Comparison of ENCODE assay signal across 26 mouse cellular contexts in genomic region chr4:149808060-149808567, GRCm38 (mm10). TPM values are rescaled to one million over a fixed set of nuclear protein-coding genes. Genes with fewer than 3 reads are reported as not detected.
DNase-seq lines count a peak whose midpoint lies in the region; ATAC-seq and TF ChIP-seq lines count a peak whose summit lies in the region.
"Had no signal": no experiment of that assay in that cellular context is flagged by ENCODE, and none has a peak within 500 bp of the region (broad histone marks: within the 10 kb centered on the region; RNA-seq: fewer than 3 reads in every experiment).

No protein-coding gene starts in this region.

- H3K4me2 ChIP-seq in lung, embryonic 14.5 days = no peak overlapping the region
- no peak overlapping the region for H3K4me2 ChIP-seq in embryonic facial prominence, embryonic 11.5 days (ENCODE audit: low read depth, low read length)
- H3K4me2 ChIP-seq in limb, embryonic 13.5 days (replicated peaks) = no peak overlapping the region; the same call in 1 of the 2 replicates
- H3K4me2 ChIP-seq: forebrain, embryonic 12.5 days; heart, embryonic 11.5 days; hindbrain, embryonic 12.5 days; liver, embryonic 15.5 days; midbrain, embryonic 11.5 days; neural tube, embryonic 12.5 days had no signal

- DNase-seq in heart, adult 11 months = peak; percentile 74
- no peak for DNase-seq in heart, adult 18-20 months
- DNase-seq in lung, embryonic 14.5 days = no peak
- DNase-seq in lung, postnatal 4 days = no peak
- peak; percentile 47 for DNase-seq in embryonic facial prominence, embryonic 11.5 days (ENCODE audit: low spot score)
- DNase-seq in cerebellum, adult 8-10 months = no peak
- DNase-seq: adrenal gland, adult 8-10 months; cerebellum, adult 18-20 months; cerebellum, postnatal 36 days; embryo, embryonic 11 days; gastrocnemius, postnatal 36 days; heart, postnatal 10 days; kidney, adult 11 months; kidney, postnatal 25 days; layer of hippocampus, postnatal 36 days; right cerebral cortex, postnatal 14 days had no signal

- TF ChIP-seq CTCF in lung, embryonic 14.5 days (IDR thresholded peaks at IDR 0.05; ENCODE audit: low read depth) = no peak

- H3K4me3 ChIP-seq in lung, embryonic 14.5 days (ENCODE audit: low read depth, low read length) = no peak overlapping the region
- H3K4me3 ChIP-seq in embryonic facial prominence, embryonic 11.5 days (ENCODE audit: low read depth, low read length) = no peak overlapping the region
- H3K4me3 ChIP-seq in limb, embryonic 13.5 days = no peak overlapping the region
- H3K4me3 ChIP-seq: forebrain, embryonic 12.5 days; hindbrain, embryonic 12.5 days; liver, embryonic 15.5 days; neural tube, embryonic 12.5 days had no signal

- peaks cover 8% of the 10 kb centered on the region for H3K27me3 ChIP-seq in lung, embryonic 14.5 days (ENCODE audit: insufficient read depth, low read length)
- H3K27me3 ChIP-seq in embryonic facial prominence, embryonic 11.5 days (ENCODE audit: control insufficient read depth, insufficient read depth, low read length) = no peaks in the 10 kb centered on the region
- peaks cover 12% of the 10 kb centered on the region for H3K27me3 ChIP-seq in limb, embryonic 13.5 days

- H3K36me3 ChIP-seq in lung, embryonic 14.5 days (ENCODE audit: insufficient read depth) = no peaks in the 10 kb centered on the region
- H3K36me3 ChIP-seq in embryonic facial prominence, embryonic 11.5 days (replicated peaks; ENCODE audit: control insufficient read depth, insufficient read depth, low read depth, low read length) = no peaks in the 10 kb centered on the region
- no peaks in the 10 kb centered on the region for H3K36me3 ChIP-seq in limb, embryonic 13.5 days
- H3K36me3 ChIP-seq: forebrain, embryonic 12.5 days; hindbrain, embryonic 12.5 days; liver, embryonic 15.5 days; neural tube, embryonic 12.5 days had no signal

- H3K4me1 ChIP-seq in lung, embryonic 14.5 days (ENCODE audit: insufficient read depth) = no peaks in the 10 kb centered on the region
- H3K4me1 ChIP-seq in embryonic facial prominence, embryonic 11.5 days (ENCODE audit: control insufficient read depth, insufficient read depth, low read length) = no peaks in the 10 kb centered on the region; the same call in 1 of the 2 replicates
- H3K4me1 ChIP-seq in limb, embryonic 13.5 days = peaks cover 24% of the 10 kb centered on the region
- H3K4me1 ChIP-seq: liver, embryonic 15.5 days had no signal

- H3K27ac ChIP-seq in lung, embryonic 14.5 days (ENCODE audit: low read depth) = no peak overlapping the region
- no peak overlapping the region for H3K27ac ChIP-seq in embryonic facial prominence, embryonic 11.5 days (replicated peaks; ENCODE audit: low read depth, low read length)
- H3K27ac ChIP-seq in limb, embryonic 13.5 days = no peak overlapping the region
- H3K27ac ChIP-seq: forebrain, embryonic 12.5 days; hindbrain, embryonic 12.5 days; liver, embryonic 15.5 days; neural tube, embryonic 12.5 days had no signal

- ATAC-seq in lung, embryonic 14.5 days (ENCODE audit: insufficient read depth) = peak; percentile 10; the same call in 1 of the 2 replicates
- ATAC-seq in embryonic facial prominence, embryonic 11.5 days (replicated peaks; ENCODE audit: insufficient number of reproducible peaks, low FRiP score, low TSS enrichment, low read depth) = no peak
- ATAC-seq in limb, embryonic 13.5 days (ENCODE audit: low FRiP score, low read depth) = peak; percentile 42
- ATAC-seq in megakaryocyte-erythroid progenitor cell, adult 5-6 weeks (replicated peaks; ENCODE audit: low FRiP score, low TSS enrichment, poor library complexity, severe bottlenecking) = no peak
- ATAC-seq: activated CD4-positive, CD25-positive, alpha-beta regulatory T cell, adult 4 months; CD4-positive, CD25-positive, alpha-beta regulatory T cell, adult 4 months had no signal

- WGBS in lung, embryonic 14.5 days = 33% methylated on average over 14 of the region's 14 CpGs
- WGBS in embryonic facial prominence, embryonic 11.5 days = 24% methylated on average over 14 of the region's 14 CpGs
- WGBS in limb, embryonic 13.5 days = 16% methylated on average over 14 of the region's 14 CpGs

- H3K9ac ChIP-seq in lung, embryonic 14.5 days = no peak overlapping the region; the same call in 1 of the 2 replicates
- H3K9ac ChIP-seq in embryonic facial prominence, embryonic 11.5 days (replicated peaks; ENCODE audit: low read length) = no peak overlapping the region; the same call in 1 of the 2 replicates
- 0 out of 2 replicates have a peak overlapping the region, but pooled peaks have one; percentile 35 for H3K9ac ChIP-seq in limb, embryonic 13.5 days
- H3K9ac ChIP-seq: forebrain, embryonic 12.5 days; hindbrain, embryonic 12.5 days; liver, embryonic 15.5 days; neural tube, embryonic 12.5 days had no signal

- no peaks in the 10 kb centered on the region for H3K9me3 ChIP-seq in lung, embryonic 14.5 days (ENCODE audit: low read depth, low read length)
- no peaks in the 10 kb centered on the region for H3K9me3 ChIP-seq in embryonic facial prominence, embryonic 11.5 days (replicated peaks; ENCODE audit: control insufficient read depth, low read length)
- H3K9me3 ChIP-seq in limb, embryonic 13.5 days = no peaks in the 10 kb centered on the region
- H3K9me3 ChIP-seq: forebrain, embryonic 12.5 days; hindbrain, embryonic 12.5 days; liver, embryonic 15.5 days; neural tube, embryonic 12.5 days had no signal

RNA-seq across cellular contexts. Expression of gene Slc25a33, which starts 34.0 kb away (rescaled TPM):
- total RNA-seq in heart, adult 18-20 months (2021) = 10 to 100 TPM; 22.7 to 25.7 TPM
- polyA plus RNA-seq in lung, embryonic 14.5 days (2014; fragmentation: Nextera tagmentation; extraction: Ambion mirVana) = 8.7 and 9.6 TPM in 2 replicates
- polyA plus RNA-seq in embryonic facial prominence, embryonic 11.5 days (2014; fragmentation: Nextera tagmentation; extraction: Ambion mirVana) = 18.4 and 20.1 TPM in 2 replicates
- polyA plus RNA-seq in limb, embryonic 13.5 days (2015; fragmentation: Nextera tagmentation; extraction: Ambion mirVana) = 14.4 and 15.5 TPM in 2 replicates
- total RNA-seq in megakaryocyte-erythroid progenitor cell, adult 5-6 weeks (2014; fragmentation: Nextera tagmentation) = 8.1 and 9.5 TPM in 2 replicates
- 9.3 and 16.3 TPM in 2 replicates for total RNA-seq in megakaryocyte-erythroid progenitor cell, adult 5-6 weeks (2017)

Comparison
In these comparisons a context has a peak if more than half of its experiments do, and no peak if none do; other contexts are left out.
1. DNase-seq: peak in heart, adult 11 months (single experiment) and embryonic facial prominence, embryonic 11.5 days (single experiment); none in heart, adult 18-20 months (0 of 2), lung, embryonic 14.5 days (single experiment), lung, postnatal 4 days (0 of 2) and cerebellum, adult 8-10 months (single experiment).
2. ATAC-seq: peak in lung, embryonic 14.5 days (single experiment) and limb, embryonic 13.5 days (single experiment); none in embryonic facial prominence, embryonic 11.5 days (single experiment) and megakaryocyte-erythroid progenitor cell, adult 5-6 weeks (single experiment).